Mouse (Mus musculus) R1 (cell line): ENCODE data around the gene Trim31.

Source experiments
- DNase-seq: peaks from one replicate; pipeline ENCODE4 v3.0.0-alpha.2; 2018; ENCODE audit warnings: low read depth, low spot score

Trim31 gene

GRCm38 (mm10) chr17:36896583-36896982 lies 1.3 kb upstream of the Trim31 start:
- DNase-seq: peak; percentile 69

DNA sequence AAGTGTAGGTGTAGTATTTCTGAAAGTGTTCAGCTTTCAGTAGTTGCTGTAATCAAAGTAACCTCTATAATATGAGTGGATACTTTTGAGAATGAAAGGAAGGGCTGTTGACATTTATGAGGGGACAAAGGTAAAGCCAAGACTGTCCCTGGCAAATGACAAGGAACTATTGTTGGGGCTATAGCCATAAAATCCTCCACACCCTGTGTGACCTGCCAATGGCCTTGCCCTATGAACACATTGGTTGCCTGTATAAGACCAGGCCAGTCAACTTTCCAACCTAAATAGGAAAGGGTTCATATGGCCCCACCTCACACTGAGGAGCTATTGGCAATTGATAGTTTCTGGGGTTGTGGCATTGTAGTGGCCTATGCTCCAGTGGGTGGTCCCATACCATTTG lies 853 bp upstream of the Trim31 start:
- no peak for DNase-seq

- no peak for DNase-seq
Measured at GRCm38 (mm10) chr17:36899376-36899775, 1.5 kb downstream of the Trim31 start.

- DNase-seq: no peak
Measured at GRCm38 (mm10) chr17:36900001-36900400, 2.1 kb downstream of the Trim31 start.

GRCm38 (mm10) chr17:36900691-36901090 lies 2.8 kb downstream of the Trim31 start:
- DNase-seq: no peak

DNA sequence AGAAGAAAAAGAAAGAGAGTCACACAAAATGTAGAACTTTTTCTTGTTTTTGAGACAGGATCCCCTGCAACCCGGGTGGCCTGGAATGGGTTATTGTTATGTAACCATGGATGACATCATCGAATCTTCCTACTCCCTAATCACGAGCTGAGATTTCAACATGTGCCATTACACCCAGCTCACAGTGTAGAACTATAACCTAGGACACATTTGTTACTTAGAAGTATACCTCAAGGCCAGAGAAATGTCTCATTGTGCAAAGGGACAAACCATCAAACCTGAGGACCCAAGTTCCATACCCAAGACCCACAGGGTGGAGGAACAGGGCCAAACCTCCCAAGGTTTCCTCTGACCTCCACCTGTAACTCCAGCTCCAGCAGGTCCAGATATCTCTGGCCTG lies 5.7 kb downstream of the Trim31 start:
- no peak for DNase-seq

- DNase-seq: no peak
Measured at GRCm38 (mm10) chr17:36908235-36908634, 10.3 kb downstream of the Trim31 start.

- peak; percentile 28 for DNase-seq
Measured at GRCm38 (mm10) chr17:36909802-36910201, 11.9 kb downstream of the Trim31 start.

DNA sequence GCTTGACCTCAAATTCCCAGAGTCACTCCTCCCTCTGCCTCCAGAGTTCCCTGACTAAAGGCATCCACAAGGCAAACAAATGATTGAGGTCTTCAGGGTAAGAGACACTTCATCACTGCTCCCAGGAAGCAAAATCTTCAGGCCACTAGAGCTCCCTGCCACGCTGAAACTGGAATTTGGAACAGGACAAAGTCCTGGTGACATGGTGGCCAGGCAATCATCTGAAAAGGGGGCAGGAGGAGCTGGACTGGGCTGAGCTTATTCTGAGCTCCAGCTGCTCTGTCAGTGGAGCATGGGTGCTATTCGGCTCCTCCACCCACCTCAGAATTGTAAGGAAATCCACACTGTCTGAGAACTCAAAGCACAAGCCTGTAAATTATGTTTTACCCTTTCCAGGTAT lies 14.1 kb downstream of the Trim31 start:
- DNase-seq: no peak

DNA sequence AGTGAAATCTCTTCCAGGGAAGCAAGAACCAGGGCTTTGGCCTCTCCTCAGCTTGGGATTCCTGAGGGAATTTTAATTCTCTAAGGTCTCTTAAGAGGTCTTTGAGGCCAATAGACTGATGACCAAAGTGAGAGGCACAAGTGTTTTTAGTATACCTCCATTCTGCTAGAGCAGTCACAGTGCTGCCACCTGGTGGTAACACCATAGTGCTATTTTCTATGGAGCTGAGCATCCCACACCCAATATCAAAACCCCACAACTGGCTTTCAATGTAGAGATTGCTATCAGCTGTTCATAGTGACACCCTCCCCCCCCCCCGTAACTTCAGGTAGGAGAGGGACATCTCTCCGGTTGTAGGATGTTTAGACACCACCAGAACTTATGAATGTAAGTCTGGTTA lies 16.2 kb downstream of the Trim31 start:
- peak; percentile 82 for DNase-seq

- DNase-seq: peak; percentile 68
Measured at GRCm38 (mm10) chr17:36915076-36915475, 17.2 kb downstream of the Trim31 start.

- DNase-seq: peak; percentile 55
Measured at GRCm38 (mm10) chr17:36920239-36920638, 22.3 kb downstream of the Trim31 start.

DNA sequence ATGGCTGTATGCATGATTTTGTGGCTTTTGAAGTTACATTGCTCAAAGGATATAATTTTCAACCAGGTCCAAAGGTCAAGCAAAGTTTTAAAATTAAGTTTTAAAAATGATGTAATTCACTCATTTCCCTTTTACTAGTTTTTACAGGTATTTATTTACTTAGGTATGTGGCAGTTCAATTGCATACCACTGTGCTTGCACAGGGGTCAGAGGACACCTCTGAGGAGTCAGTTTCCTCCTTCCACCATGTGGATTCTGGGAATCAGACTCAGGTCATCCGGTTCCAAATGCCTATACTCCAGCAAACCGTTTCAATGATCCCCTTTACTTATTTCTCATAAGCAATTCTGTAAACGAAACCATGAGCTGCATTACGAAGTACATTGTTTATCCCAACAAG lies 24.8 kb downstream of the Trim31 start:
- DNase-seq: no peak

- DNase-seq: peak; percentile 86
Measured at GRCm38 (mm10) chr17:36923491-36923890, 25.6 kb downstream of the Trim31 start.

DNA sequence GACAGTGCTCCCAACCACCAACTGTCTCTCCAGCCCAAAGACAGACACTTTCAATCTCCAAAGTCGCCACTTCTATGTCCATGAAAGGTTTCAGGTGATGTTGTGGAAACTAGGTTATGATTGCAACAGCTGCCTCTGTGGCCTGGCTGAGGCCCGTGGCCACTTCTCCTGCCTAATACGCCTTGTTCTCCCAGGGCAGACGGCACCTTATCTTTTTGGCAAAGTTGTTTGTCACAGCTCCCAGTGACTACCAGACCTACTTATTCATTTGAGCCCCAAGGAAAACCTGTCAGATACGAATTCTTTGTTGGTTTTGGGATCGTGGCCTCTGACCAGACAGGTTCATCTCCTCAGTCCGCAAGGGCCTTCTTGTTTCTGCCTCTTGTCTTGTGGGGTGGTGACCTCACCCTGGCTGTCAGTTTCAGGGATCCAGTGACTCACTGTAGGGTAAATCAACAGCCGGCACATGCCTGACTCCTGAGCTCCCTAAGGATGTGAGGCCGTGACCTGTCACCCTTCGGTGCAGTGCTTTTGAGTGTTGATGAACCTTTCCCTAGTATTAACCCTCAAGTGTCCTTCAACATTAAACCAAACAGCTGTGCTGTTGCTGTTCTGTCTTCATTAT lies 29.7 kb downstream of the Trim31 start:
- DNase-seq: no peak

GRCm38 (mm10) chr17:36929236-36929932 lies 31.5 kb downstream of the Trim31 start:
- no peak for DNase-seq

DNA sequence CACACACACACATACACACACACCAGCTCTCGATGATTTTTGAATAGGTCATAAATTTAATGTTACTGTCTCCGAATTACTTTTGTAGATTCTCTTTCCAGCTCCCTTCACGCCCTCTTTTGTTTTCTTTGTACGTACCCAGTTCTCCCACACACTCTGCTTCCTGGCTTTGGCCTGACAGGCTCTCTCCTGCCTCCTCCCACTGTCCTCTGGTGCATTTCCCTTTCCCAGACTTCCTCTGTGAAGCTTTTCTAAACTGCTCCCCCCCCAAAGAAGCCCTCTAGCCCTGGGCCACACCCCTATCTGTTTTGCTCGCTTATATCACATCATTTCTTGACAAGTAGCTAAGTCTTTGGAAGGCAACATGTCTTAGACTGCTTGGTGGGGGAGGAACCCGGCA lies 32.3 kb downstream of the Trim31 start:
- peak; percentile 76 for DNase-seq

DNA sequence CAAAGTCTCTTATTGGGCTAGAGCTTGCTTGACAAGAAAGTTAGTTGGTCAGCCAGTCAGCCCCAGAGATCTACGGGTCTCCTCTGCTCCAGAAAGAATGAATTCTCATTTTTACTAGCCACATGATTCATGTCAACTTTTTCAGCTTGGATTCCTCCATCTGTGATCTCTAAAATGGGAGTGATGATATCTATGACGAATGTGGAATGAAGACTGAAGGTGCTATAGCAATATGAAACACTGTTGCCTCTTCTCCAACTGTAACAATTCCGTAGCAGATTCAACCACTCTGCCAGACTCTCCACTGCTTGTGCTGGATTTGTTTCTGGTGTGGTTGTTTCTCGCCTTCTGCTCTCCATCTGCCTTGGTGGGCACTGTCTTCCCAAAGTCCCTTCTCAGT lies 33.2 kb downstream of the Trim31 start:
- DNase-seq: no peak

DNA sequence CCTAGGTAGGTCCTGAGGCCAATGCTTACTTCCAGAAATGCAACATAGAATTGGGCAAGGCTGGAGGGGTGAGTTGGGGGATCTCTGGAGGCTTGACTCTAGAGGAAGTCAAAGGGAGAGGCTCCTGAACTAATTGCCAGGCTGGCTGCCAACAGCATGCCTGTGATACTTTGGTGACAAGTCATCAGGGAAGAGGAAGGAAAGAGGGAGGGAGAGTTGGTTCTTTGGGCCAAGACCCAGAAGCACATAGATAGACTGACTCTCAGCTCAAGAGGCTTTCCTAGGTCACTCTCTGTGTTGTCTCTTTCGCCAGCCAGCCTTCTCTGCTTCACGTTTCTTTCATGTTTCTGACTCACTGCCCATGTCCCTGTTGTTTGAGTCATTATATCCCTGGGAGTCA lies 33.9 kb downstream of the Trim31 start:
- no peak for DNase-seq

GRCm38 (mm10) chr17:36938056-36938455 lies 40.1 kb downstream of the Trim31 start:
- no peak for DNase-seq

DNA sequence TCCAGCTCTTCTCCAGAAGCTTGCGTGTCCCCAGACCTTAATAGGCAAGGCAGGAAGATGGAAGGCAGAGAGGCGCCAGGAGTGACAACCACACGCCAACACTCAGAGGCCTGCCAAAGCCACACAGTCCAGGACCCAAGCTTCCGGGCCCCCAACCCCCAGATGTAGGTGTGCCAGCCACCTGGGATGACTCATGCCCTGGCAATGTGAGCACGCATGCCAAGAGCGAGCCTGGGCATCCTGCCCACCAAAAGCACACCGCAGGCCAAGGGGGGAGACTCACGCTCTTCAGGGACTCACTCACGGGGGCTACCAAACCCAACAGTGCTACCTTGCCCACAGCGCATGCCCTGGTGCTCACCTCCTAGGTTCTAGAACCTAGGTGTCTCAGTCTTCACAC lies 44.5 kb downstream of the Trim31 start:
- no peak for DNase-seq

DNA sequence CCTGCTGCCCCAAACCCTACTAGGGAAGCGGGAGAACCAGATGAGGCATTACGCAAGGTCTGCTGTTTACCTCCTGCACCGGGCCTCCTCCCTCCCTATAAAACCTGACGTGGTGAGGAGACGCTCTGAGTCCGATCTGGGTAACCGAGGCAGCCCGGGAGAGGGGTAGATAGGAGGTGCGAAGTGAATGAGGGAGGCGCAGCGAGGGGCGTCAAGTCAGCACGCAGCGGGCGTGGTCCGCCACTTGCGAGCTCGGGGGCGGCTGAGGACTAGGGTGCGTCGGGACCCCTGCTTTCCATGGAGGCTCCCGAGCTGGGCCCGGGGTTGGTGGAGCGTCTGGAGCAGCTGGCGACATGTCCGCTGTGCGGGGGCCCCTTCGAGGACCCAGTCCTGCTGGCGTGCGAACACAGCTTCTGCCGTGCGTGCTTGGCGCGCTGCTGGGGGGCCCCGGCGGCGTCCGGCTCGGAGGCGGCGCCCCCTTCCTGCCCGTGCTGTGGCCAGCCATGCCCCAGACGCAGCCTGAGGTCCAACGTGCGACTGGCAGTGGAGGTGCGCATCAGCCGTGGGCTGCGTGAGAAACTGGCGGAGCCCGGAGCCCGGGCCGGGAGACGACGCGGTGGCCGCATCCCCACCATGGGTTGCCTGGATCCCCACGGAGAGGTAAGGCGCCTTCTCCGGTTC lies 45.0 kb downstream of the Trim31 start, which contains the start of gene Rnf39:
Gene Rnf39 (plus strand): TSS at position 128 of the 681 bp plus-strand sequence.
- DNase-seq: peak; percentile 61

GRCm38 (mm10) chr17:36943691-36944090 lies 45.8 kb downstream of the Trim31 start:
- DNase-seq: no peak
